Mouse (Mus musculus) fibroblast of lung, adult 2 months (primary cell): Measurements from ENCODE around the gene Ufd1.
"Not testable (repeated sequence)": the region's sequence is repeated elsewhere in the genome, so short reads cannot be mapped to it uniquely, and the experiment has no call there.

Experiments used
- DNase-seq: peaks from one replicate; pipeline ENCODE4 v3.0.0-alpha.2; 2011; ENCODE audit warnings: low read depth

Ufd1 gene

DNA sequence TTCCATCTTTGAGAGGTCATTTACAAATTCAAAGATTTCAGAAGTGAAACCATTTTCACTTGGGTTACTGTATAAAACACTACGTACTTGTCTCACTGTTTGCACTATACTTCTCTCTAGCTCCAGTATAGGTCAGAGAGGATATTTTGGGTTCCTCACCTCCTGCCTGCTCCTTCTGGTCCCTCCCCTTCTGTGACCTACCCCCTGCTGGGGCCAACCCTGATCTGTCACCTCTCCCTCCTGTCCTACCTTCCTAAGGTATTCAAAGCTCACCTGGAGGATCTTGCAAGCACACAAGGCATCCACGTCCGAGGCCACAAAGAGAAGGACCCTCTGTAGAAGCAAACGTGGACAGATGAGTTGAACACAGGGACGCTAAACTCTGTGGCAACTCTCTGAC lies 547 bp upstream of the Ufd1 start:
- DNase-seq: no peak

- DNase-seq: no peak
Observed at GRCm38 (mm10) chr16:18812385-18812910, 869 bp downstream of the Ufd1 start.

GRCm38 (mm10) chr16:18822356-18822755 lies 10.8 kb downstream of the Ufd1 start:
- DNase-seq: no peak

DNA sequence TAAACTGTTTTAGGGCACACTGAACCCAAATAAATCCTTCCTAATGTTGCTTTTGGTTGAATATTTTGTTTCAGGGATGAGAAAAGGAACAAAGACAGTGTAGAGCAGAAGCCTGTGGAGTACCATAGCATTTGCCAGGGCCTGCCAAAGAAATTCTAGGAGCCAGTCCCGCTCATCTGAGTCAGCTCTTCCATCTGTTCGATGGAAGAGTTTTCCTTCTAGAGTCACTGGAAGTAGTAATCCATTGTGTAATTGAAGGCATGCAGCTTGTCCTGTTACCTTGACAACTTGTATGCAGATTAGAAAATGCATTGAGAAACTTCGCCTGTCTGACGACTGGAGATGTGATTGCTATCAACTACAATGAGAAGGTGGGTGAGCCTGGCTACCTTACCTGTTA lies 11.3 kb downstream of the Ufd1 start:
- DNase-seq: no peak

DNA sequence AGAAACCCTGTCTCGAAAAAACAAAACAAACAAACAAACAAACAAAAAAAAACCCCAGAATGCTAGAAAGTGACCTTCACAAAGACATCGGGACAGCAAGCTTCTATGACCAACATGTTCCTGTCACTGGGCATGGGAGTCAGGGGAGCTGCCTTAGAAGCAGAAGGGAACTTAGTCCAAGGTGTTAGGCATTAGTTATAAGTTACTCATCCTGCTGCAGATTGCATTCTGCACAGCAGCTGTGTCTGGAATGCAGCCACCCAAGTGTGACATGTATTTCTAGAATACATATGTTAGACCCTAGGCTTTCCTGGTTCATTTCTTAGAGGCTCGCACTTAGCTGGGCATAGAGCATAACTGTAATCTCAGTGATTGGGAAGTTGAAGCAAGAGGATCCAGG lies 17.1 kb downstream of the Ufd1 start:
- no peak for DNase-seq

DNA sequence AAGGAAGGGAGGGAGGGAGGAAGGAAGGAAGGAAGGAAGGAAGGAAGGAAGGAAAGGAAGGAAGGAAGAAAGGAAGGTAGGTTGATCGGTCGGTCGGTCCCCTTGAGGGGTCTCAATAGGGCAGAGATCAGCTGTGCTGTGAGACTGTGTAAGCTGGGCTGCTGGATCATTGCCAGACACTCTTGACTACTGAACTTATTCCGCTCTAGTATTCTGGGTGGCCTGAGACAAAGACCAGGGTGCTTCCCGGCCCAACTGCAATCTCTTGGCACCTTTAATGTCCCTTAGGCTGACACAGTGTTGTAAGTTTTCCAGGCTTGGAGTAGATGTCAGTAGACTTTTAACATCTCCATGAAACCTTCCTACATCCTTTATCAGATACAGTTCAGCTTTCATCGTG lies 17.5 kb downstream of the Ufd1 start:
- no peak for DNase-seq

DNA sequence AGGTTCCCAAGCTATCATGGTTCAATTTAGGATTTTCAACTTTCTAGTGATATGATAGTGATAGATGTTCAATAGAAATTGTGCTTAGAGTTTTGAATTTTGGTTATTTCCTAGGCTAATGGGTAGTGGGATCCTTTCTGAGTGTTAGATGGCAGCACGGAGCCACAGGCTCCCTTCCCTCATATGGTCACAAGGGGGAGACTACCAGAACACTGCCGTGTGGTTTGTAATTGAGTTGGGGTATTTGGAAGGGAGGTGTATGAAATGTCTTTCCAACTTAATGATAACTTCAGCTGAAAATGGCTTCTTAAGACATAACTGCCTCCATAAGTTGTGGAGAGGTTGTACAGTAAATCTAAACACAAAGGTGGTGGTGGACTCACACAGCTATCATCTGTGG lies 21.9 kb downstream of the Ufd1 start:
- no peak for DNase-seq

GRCm38 (mm10) chr16:18836073-18836467 lies 24.5 kb downstream of the Ufd1 start:
- DNase-seq: no peak

GRCm38 (mm10) chr16:18836468-18837208 lies 25.1 kb downstream of the Ufd1 start, which contains the start of the genes 2510002D24Rik and Gm28539:
2510002D24Rik (plus strand) TSS chr16:18836578.
Gm28539 (plus strand) TSS chr16:18836584.
- peak; percentile 80 for DNase-seq

GRCm38 (mm10) chr16:18838346-18838745 lies 26.8 kb downstream of the Ufd1 start:
- no peak for DNase-seq

DNA sequence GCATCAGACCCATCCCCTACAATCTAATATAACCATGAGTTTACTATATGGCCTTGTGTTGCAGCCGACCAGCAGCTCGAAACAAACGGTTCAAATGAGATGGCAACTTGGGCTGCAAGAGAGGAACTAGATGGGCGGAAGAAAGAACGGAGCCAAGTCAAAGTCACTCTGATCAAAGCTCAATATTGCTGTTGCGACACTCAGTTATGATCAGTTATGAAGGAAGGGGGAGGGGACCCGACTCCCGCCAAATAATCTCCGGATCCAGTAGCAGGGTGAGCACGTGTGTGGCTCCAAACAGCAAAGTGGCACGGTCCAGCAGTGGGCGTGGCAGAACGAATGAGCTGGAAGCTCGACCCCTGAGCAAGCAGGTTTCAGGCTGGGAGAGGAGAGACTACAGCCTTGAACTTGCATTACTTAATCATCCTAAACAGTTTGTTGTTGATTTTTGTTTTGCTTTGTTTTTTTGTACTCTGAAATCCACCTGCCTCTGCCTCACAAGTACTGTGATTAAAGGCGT lies 34.8 kb downstream of the Ufd1 start:
- DNase-seq: no peak

DNA sequence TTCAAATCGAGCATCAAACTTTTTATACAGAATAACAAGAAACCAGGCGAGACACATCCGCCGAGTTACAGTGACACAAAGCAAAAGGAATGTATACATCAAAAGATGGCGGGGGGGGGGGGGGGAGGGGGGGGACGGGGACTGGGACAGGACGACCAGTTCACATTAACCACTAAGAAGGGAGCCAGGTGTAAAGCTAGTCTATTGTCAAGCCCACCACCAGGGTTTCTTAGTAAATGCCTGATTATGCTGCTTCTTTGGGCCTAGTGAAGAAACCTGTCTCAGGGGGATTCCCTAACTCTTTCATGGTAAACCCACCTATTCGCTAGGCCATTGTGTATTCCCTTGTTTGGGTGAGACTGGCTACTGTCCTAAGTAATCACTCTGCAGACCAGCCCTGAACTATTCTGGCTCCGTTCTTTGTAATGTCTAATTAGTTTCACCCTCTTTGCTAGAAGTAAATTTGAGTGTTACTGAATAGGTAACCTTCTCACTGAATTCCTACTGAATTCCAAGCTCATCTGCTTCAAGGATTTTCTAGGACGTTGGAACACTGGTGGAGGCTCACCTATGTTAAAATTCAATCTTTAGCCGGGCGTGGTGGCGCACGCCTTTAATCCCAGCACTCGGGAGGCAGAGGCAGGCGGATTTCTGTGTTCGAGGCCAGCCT lies 38.1 kb downstream of the Ufd1 start:
- DNase-seq: not testable (repeated sequence)

DNA sequence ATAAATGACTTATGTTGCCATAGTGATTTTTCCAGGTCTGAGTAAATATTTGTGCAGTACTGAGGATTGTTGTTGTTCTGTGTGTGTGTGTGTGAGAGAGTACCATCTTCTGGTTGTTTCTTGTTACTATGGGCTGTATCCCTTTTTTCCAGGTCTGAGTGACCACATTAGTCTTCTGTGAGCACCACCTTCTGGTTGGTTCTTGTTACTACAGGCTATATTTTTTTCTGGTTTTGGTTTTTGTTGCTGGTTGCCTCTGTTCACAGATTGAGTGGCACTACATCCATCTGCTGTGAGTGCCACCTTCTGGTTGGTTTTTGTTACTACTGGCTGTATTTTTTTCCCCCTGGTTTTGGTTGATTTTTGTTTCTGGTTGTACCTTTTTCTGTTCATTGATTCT lies 47.0 kb downstream of the Ufd1 start:
- no peak for DNase-seq

GRCm38 (mm10) chr16:18860186-18860585 lies 48.6 kb downstream of the Ufd1 start:
- DNase-seq: peak; percentile 88

- not testable (repeated sequence) for DNase-seq
Observed at GRCm38 (mm10) chr16:18870495-18870894, 58.9 kb downstream of the Ufd1 start.

DNA sequence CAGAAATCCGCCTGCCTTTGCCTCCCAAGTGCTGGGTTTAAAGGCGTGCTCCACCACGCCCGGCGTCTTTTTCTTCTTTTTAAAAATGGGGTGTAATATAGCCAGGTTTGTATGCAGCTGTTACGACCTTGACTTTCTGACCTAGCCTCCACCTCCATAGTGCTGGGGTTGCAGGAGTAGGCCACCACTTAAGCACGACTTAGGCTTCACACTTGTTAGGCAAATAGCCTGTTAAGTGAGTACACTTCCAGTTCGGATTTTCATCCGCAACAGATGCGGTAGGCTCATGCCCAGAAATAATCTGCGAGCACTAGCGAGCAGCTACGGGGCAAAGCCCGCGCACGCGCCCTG lies 64.5 kb downstream of the Ufd1 start:
- peak; percentile 40 for DNase-seq

DNA sequence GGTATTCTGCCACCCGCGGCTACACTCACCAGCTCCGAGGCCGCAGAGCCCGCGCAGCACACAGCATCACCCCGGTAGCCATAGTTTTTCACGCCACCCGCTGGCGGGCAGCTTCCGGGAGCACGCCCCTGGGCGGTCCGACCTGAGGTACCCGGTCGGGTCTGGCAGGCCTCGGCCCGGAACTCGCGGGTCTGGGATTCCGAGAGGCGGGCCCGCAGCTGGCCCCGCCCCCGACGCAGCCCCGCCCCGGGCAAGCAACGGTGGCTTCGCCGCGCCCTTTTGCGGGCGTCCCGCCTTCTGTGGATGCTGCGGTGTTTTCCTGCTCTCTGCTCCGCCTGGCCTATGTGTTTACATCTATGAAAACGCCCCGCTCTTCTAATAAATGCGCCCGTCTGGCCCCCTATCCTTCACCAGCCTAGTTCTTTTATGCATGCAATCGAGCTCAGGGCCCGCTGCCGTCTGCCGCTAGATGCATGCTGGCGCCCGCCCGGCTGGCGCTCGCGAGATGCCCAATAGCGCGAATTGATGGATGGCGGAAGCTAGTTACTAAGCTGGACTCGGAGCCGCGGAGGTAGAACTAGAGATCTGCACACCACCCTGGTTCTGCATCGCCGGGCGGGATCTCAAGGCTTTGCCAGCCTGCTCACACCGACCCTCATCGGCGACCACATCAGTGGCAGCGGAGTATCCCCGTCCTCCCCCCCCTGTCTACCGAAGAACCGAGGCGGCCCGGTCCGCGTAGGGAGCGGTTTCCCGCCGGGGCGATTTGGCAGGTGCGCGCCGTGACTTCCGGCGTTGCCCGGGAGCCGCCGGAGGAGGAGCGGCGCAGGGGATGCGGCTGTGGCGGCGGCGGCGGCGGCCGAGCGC lies 65.1 kb downstream of the Ufd1 start, which contains the start of the genes Mrpl40 and Hira:
Gene Mrpl40, minus strand, starts transcription at position 421 of the 867 bp plus-strand sequence.
Gene Hira, plus strand, starts transcription at position 596 of the 867 bp plus-strand sequence.
- peak; percentile 78 for DNase-seq

- peak; percentile 41 for DNase-seq
Observed at GRCm38 (mm10) chr16:18877386-18878090, 66.0 kb downstream of the Ufd1 start.

DNA sequence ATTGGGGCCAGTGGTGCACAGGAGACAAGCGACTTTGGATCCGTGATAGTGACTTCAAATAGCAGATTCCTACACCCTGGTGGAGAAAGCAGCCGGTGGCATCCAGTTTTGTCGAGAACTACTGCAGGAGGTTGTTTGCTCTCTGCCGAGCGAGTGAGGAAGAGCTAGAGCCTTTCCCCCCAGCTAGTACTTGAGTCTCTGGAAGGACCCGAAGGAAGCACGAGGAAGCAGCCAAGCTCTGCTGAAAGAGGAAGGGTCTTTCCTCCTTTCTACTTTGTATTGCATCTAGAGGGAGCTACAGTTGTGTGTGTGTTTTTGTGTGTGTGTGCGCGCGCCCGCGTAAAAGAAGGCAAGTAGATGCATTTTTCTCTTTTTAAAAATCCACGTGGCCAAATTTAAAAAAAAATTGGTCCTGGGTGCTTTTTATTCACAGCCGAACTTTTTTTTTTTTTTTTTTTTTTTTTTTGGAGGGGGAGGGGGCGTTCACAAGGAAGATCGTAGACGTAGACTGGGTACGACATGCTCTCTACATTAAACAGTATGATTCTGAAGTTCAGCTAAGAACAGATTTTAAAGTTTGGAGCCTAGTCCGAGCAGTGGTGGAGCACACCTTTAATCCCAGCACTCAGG lies 66.6 kb downstream of the Ufd1 start:
- DNase-seq: no peak

- no peak for DNase-seq
Observed at GRCm38 (mm10) chr16:18884044-18884443, 72.5 kb downstream of the Ufd1 start.
